Mouse (Mus musculus): ENCODE results near the gene Tprn.
A peak's percentile ranks its signal among the peaks of the same experiment; 100 is the strongest.

The Tprn gene

GRCm38 (mm10) chr2:25290101-25290815, 27.8 kb downstream of the Tprn start:
- ATAC-seq (ENCODE audit: insufficient number of reproducible peaks, low FRiP score, low TSS enrichment), result peak; percentile 5; the same call in 1 of the 2 replicates

GRCm38 (mm10) chr2:25290816-25291130, 28.4 kb downstream of the Tprn start:
- ATAC-seq (ENCODE audit: insufficient number of reproducible peaks, low FRiP score, low TSS enrichment), result no peak

- no peak for ATAC-seq (ENCODE audit: insufficient number of reproducible peaks, low FRiP score, low TSS enrichment)
These were observed 29.0 kb downstream of the Tprn start for GRCm38 (mm10) chr2:25291184-25292053.

- ATAC-seq (ENCODE audit: insufficient number of reproducible peaks, low FRiP score, low TSS enrichment), result no peak
These were observed 29.7 kb downstream of the Tprn start for GRCm38 (mm10) chr2:25292054-25292544.

- ATAC-seq (ENCODE audit: insufficient number of reproducible peaks, low FRiP score, low TSS enrichment), result no peak
These were observed 30.4 kb downstream of the Tprn start for GRCm38 (mm10) chr2:25292856-25293255.

- no peak for ATAC-seq (ENCODE audit: insufficient number of reproducible peaks, low FRiP score, low TSS enrichment)
These were observed 31.3 kb downstream of the Tprn start for GRCm38 (mm10) chr2:25293706-25294105.

GRCm38 (mm10) chr2:25297093-25297492, 34.7 kb downstream of the Tprn start:
- no peak for ATAC-seq (ENCODE audit: insufficient number of reproducible peaks, low FRiP score, low TSS enrichment)

GRCm38 (mm10) chr2:25298046-25298445, 35.6 kb downstream of the Tprn start:
- ATAC-seq (ENCODE audit: insufficient number of reproducible peaks, low FRiP score, low TSS enrichment), result peak; percentile 28; the same call in 1 of the 2 replicates

GRCm38 (mm10) chr2:25303452-25303851, 41.0 kb downstream of the Tprn start:
- ATAC-seq (ENCODE audit: insufficient number of reproducible peaks, low FRiP score, low TSS enrichment), result no peak

- ATAC-seq (ENCODE audit: insufficient number of reproducible peaks, low FRiP score, low TSS enrichment), result peak; percentile 64; the same call in 1 of the 2 replicates
These were observed 41.7 kb downstream of the Tprn start for GRCm38 (mm10) chr2:25303931-25304656.

GRCm38 (mm10) chr2:25304657-25305541, 42.5 kb downstream of the Tprn start:
- no peak for ATAC-seq (ENCODE audit: insufficient number of reproducible peaks, low FRiP score, low TSS enrichment)

GRCm38 (mm10) chr2:25305587-25306359, 43.4 kb downstream of the Tprn start:
- no peak for ATAC-seq (ENCODE audit: insufficient number of reproducible peaks, low FRiP score, low TSS enrichment)

- no peak for ATAC-seq (ENCODE audit: insufficient number of reproducible peaks, low FRiP score, low TSS enrichment)
These were observed 47.8 kb downstream of the Tprn start for GRCm38 (mm10) chr2:25310180-25310579.

- ATAC-seq (ENCODE audit: insufficient number of reproducible peaks, low FRiP score, low TSS enrichment), result no peak
These were observed 48.6 kb downstream of the Tprn start for GRCm38 (mm10) chr2:25310969-25311368.

- no peak for ATAC-seq (ENCODE audit: insufficient number of reproducible peaks, low FRiP score, low TSS enrichment)
These were observed 49.1 kb downstream of the Tprn start for GRCm38 (mm10) chr2:25311491-25311891.

- ATAC-seq (ENCODE audit: insufficient number of reproducible peaks, low FRiP score, low TSS enrichment), result peak; percentile 59
These were observed 55.9 kb downstream of the Tprn start for GRCm38 (mm10) chr2:25318119-25318966.

GRCm38 (mm10) chr2:25318971-25319773, 56.8 kb downstream of the Tprn start, which contains the start of gene Grin1:
Gene Grin1 (minus strand): TSS chr2:25319187.
- ATAC-seq (ENCODE audit: insufficient number of reproducible peaks, low FRiP score, low TSS enrichment), result peak; percentile 65; the same call in 1 of the 2 replicates
